Mouse (Mus musculus): ENCODE data around the gene Pgr. TPM values are rescaled to one million over a fixed set of nuclear protein-coding genes. Genes with fewer than 3 reads are reported as not detected.

Pgr gene
- 0.38 and 0.55 TPM in 2 replicates for polyA plus RNA-seq (2015; fragmentation: Nextera tagmentation; extraction: Ambion mirVana)

DNA sequence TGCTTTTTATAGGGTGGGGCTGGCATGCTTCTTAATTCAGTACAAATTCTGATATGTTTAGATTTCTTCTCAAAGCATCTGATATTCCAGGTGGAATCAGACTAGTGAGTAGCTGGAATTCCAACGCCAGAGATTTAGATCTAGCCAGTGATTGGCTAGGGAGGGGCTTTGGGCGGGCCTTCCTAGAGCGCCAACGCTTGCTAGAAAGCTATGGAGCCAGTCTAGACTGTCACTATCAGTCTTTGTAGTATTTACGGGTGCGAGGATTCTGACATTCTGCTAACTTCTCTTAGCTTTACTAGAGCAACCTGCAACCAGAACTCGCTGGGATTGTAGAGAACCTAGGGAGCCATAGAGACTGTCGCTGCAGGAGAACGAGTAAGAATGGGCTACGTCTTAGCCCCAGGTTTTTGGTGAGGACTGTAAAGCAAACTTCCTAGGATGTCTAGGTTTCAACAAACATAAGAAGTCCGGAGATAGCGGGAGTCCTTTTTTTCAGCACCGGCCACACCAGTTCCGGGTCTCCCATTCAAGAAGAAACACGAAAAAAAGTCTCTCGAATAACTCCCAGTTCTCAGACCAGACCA lies at the start of gene Pgr:
Gene Pgr, plus strand, starts transcription at position 218 of the 587 bp plus-strand sequence.
- H3K4me2 ChIP-seq (replicated peaks), result peak within 1 kb of the TSS; percentile 93
- H3K9me3 ChIP-seq (replicated peaks), result no peaks in the 10 kb centered on the region
- H3K27me3 ChIP-seq, result peaks cover 48% of the 10 kb centered on the region
- no peak for ATAC-seq (ENCODE audit: insufficient number of reproducible peaks, low FRiP score, low TSS enrichment, low read depth)
- no peak within 1 kb of the TSS for H3K9ac ChIP-seq
- H3K4me3 ChIP-seq (replicated peaks), result peak within 1 kb of the TSS; percentile 54
- H3K36me3 ChIP-seq, result no peaks in the 10 kb centered on the region
- no peak within 1 kb of the TSS for H3K27ac ChIP-seq (replicated peaks)
- under 1% methylated on average over 16 of the region's 16 CpGs for WGBS
- peaks cover 25% of the 10 kb centered on the region for H3K4me1 ChIP-seq

DNA sequence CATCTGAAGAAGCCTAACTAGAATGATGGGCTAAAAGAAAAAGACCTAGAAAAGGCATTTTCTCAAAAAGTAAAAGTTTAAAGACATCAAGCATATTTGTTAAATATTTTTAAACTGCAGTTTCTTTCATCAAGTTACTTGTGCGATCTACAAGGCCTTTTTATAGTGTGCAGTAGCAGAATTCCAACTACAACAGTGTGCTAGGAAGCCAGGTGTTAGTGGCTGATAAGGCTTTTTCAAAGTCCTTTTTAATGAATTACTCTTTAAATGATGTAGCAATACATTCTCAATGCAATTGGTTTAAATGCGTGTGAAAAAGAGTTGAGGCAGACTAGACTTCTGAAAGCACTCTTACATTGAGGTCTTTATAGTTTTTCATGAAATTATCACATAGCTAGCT lies 42.2 kb upstream of the Pgr start:
- H3K9me3 ChIP-seq (replicated peaks), result no peaks in the 10 kb centered on the region
- no peak overlapping the region for H3K9ac ChIP-seq
- no peak overlapping the region for H3K4me3 ChIP-seq (replicated peaks)
- no peaks in the 10 kb centered on the region for H3K4me1 ChIP-seq
- ATAC-seq (ENCODE audit: insufficient number of reproducible peaks, low FRiP score, low TSS enrichment, low read depth), result no peak
- whole genome bisulfite sequencing, result 88% methylated on average over 2 of the region's 2 CpGs
- H3K4me2 ChIP-seq (replicated peaks), result no peak overlapping the region
- no peak overlapping the region for H3K27ac ChIP-seq (replicated peaks)
- no peaks in the 10 kb centered on the region for H3K36me3 ChIP-seq
- no peaks in the 10 kb centered on the region for H3K27me3 ChIP-seq

DNA sequence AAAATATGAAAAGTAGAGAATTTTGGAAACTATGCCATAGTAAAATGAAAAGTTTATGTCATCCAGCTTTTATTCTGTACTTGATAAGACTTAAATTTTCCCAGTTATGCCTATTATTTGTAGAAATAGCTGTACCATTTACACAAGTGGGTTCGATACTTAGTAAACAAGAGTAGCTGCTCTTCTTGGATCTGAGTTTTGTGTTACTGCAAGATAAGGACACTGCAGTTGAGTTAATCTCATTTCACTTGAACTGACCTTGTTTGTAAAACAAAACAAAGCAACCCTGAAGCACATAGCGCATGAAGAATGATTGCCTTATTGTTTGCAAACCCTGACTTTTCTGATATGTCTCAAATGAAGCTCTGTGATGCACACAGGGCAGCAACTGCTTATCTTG lies 31.1 kb upstream of the Pgr start:
- H3K4me1 ChIP-seq, result no peaks in the 10 kb centered on the region
- no peaks in the 10 kb centered on the region for H3K36me3 ChIP-seq
- no peak for ATAC-seq (ENCODE audit: insufficient number of reproducible peaks, low FRiP score, low TSS enrichment, low read depth)
- H3K9ac ChIP-seq, result no peak overlapping the region
- no peak overlapping the region for H3K4me2 ChIP-seq (replicated peaks)
- H3K4me3 ChIP-seq (replicated peaks), result no peak overlapping the region
- H3K27ac ChIP-seq (replicated peaks), result no peak overlapping the region
- H3K9me3 ChIP-seq (replicated peaks), result no peaks in the 10 kb centered on the region
- 87% methylated on average over 2 of the region's 2 CpGs for WGBS
- H3K27me3 ChIP-seq, result no peaks in the 10 kb centered on the region

DNA sequence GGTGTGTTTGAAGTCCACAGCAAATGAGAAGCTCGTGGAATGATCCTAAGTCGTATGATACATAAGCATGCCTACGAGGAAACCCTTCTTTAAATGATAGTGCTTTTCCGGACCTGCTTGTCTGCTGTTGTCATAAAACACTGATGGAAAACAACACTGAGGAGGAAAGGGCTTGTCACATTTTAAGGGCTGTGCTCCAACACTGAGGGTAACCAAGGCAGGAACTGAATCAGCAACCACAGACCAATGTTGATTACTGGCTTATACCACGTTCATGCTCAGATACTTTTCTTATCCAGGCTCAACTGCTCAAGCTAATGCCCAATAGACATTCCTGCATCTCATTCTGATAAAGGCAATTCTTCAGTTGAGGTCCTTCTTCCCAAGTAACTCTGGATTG lies 4.4 kb upstream of the Pgr start:
- peaks cover 22% of the 10 kb centered on the region for H3K27me3 ChIP-seq
- no peak overlapping the region for H3K4me3 ChIP-seq (replicated peaks)
- no peak for ATAC-seq (ENCODE audit: insufficient number of reproducible peaks, low FRiP score, low TSS enrichment, low read depth)
- H3K4me2 ChIP-seq (replicated peaks), result no peak overlapping the region
- H3K36me3 ChIP-seq, result no peaks in the 10 kb centered on the region
- no peak overlapping the region for H3K27ac ChIP-seq (replicated peaks)
- H3K9ac ChIP-seq, result no peak overlapping the region
- H3K9me3 ChIP-seq (replicated peaks), result no peaks in the 10 kb centered on the region
- peaks cover 7% of the 10 kb centered on the region for H3K4me1 ChIP-seq
- WGBS, result 73% methylated on average over 5 of the region's 5 CpGs

DNA sequence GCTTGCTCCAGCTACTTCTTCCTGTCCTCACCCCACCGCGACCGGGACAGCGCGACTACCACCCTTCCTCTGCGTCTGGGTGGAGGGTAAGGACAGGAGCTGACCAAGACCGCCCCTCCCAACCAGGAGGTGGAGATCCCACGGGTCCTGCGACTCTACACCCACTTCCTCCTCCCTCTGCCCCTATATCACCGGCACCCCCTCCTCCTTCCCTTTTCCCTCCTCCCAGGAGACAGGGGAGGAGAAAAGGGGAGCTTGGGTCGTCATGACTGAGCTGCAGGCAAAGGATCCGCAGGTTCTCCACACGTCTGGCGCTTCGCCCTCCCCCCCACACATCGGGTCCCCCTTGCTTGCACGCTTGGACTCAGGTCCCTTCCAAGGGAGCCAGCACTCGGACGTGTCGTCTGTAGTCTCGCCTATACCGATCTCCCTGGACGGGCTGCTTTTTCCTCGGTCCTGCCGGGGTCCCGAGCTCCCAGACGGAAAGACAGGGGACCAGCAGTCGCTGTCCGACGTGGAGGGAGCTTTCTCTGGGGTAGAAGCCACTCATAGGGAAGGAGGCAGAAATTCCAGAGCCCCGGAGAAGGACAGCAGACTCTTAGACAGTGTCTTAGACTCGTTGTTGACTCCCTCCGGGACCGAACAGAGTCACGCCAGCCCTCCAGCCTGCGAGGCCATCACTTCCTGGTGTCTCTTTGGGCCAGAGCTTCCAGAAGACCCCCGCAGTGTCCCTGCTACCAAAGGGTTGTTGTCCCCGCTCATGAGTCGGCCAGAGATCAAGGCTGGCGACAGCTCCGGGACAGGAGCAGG lies 775 bp downstream of the Pgr start:
- peaks cover 48% of the 10 kb centered on the region for H3K27me3 ChIP-seq
- peak overlapping the region; percentile 93 for H3K4me2 ChIP-seq (replicated peaks)
- no peak overlapping the region for H3K27ac ChIP-seq (replicated peaks)
- peak overlapping the region; percentile 54 for H3K4me3 ChIP-seq (replicated peaks)
- H3K9ac ChIP-seq, result no peak overlapping the region
- peaks cover 25% of the 10 kb centered on the region for H3K4me1 ChIP-seq
- no peaks in the 10 kb centered on the region for H3K36me3 ChIP-seq
- under 1% methylated on average over 41 of the region's 41 CpGs for WGBS
- no peaks in the 10 kb centered on the region for H3K9me3 ChIP-seq (replicated peaks)
- ATAC-seq (ENCODE audit: insufficient number of reproducible peaks, low FRiP score, low TSS enrichment, low read depth), result no peak

DNA sequence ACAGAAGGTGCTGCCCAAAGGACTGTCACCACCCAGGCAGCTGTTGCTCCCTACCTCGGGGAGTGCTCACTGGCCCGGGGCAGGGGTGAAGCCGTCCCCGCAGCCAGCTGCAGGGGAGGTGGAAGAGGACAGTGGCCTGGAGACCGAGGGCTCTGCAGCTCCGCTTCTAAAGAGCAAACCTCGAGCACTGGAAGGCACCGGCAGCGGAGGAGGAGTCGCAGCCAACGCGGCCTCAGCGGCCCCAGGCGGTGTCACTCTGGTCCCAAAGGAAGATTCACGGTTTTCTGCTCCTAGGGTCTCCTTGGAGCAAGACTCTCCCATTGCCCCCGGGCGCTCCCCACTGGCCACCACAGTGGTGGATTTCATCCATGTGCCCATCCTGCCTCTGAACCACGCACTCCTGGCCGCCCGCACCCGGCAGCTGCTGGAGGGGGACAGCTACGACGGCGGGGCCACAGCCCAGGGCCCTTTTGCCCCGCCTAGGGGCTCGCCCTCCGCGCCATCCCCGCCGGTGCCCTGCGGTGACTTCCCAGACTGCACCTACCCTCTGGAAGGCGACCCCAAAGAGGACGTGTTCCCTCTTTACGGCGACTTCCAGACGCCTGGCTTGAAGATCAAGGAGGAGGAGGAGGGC lies 1.5 kb downstream of the Pgr start:
- H3K4me3 ChIP-seq (replicated peaks), result peak overlapping the region; percentile 54
- H3K27ac ChIP-seq (replicated peaks), result no peak overlapping the region
- H3K27me3 ChIP-seq, result peaks cover 48% of the 10 kb centered on the region
- peak overlapping the region; percentile 23; the same call in 1 of the 2 replicates for H3K9ac ChIP-seq
- peak overlapping the region; percentile 93 for H3K4me2 ChIP-seq (replicated peaks)
- ATAC-seq (ENCODE audit: insufficient number of reproducible peaks, low FRiP score, low TSS enrichment, low read depth), result peak; percentile 32
- WGBS, result 1% methylated on average over 28 of the region's 36 CpGs
- no peaks in the 10 kb centered on the region for H3K36me3 ChIP-seq
- H3K9me3 ChIP-seq (replicated peaks), result no peaks in the 10 kb centered on the region
- H3K4me1 ChIP-seq, result peaks cover 25% of the 10 kb centered on the region

DNA sequence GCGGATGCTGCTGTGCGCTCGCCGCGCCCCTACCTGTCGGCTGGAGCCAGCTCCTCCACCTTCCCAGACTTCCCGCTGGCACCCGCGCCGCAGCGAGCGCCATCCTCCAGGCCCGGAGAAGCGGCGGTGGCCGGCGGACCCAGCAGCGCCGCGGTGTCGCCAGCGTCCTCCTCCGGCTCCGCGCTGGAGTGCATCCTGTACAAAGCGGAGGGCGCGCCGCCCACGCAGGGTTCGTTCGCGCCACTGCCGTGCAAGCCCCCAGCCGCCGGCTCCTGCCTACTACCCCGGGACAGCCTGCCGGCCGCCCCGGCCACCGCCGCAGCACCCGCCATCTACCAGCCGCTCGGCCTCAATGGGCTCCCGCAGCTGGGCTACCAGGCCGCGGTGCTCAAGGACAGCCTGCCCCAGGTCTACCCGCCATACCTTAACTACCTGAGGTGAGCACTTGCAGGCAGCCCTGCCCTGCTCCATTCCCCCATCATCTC lies 2.1 kb downstream of the Pgr start:
- under 1% methylated on average over 48 of the region's 49 CpGs for WGBS
- no peaks in the 10 kb centered on the region for H3K9me3 ChIP-seq (replicated peaks)
- ATAC-seq (ENCODE audit: insufficient number of reproducible peaks, low FRiP score, low TSS enrichment, low read depth), result peak; percentile 60
- no peak overlapping the region for H3K27ac ChIP-seq (replicated peaks)
- peaks cover 48% of the 10 kb centered on the region for H3K27me3 ChIP-seq
- H3K9ac ChIP-seq, result peak overlapping the region; percentile 23
- H3K4me2 ChIP-seq (replicated peaks), result peak overlapping the region; percentile 93
- H3K4me3 ChIP-seq (replicated peaks), result peak overlapping the region; percentile 54
- no peaks in the 10 kb centered on the region for H3K36me3 ChIP-seq
- peaks cover 25% of the 10 kb centered on the region for H3K4me1 ChIP-seq

DNA sequence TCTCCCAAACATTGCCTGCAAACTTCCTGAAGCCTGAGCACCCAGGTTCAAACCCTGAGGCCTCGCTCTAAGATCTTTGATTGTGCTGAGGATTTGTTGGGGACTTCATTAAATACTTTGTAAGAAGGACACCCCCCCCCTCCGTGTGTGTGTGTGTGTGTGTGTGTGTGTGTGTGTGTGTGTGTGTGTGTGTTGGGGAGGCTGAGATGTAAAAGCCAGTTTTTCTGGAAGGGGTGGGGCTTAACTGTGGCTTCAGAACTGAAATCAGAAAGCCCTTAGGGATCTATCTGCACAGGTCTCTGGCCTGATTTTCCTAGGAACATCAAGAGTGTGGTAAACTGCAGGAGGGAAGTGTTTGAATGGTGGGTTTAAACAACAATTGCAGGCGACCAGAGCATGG lies 2.6 kb downstream of the Pgr start:
- Histone ChIP-seq H3K27me3 (peaks cover 47% of the 10 kb centered on the region), H3K9me3 (replicated peaks) (no peaks in the 10 kb centered on the region), H3K4me3 (replicated peaks) (peak overlapping the region; percentile 54), H3K4me2 (replicated peaks) (peak overlapping the region; percentile 93; the same call in 1 of the 2 replicates), H3K36me3 (no peaks in the 10 kb centered on the region), H3K4me1 (peaks cover 25% of the 10 kb centered on the region), H3K9ac (no peak overlapping the region), H3K27ac (replicated peaks) (no peak overlapping the region)
- ATAC-seq (ENCODE audit: insufficient number of reproducible peaks, low FRiP score, low TSS enrichment, low read depth), result no peak
- whole genome bisulfite sequencing, result 20% methylated on average over 3 of the region's 3 CpGs

DNA sequence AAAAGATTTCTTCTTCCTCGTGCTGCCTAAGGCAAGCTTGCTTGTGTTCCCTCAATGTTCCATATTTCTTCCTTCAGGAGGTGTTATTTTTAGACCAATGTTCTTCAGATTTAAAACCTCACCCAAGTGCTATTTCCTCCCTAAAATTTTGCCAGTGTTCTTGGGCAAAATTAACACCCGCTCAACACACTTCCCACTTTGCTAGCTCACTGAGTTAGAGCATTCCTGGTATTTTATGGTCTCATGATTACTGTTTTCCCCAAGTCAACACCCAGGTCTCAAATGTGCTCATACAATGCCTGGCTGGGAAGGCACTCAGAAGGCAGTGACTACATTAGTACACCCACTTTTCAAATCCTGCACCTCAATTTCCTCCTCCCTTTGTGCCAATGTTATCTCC lies 27.9 kb downstream of the Pgr start:
- Histone ChIP-seq H3K4me3 (replicated peaks) (no peak overlapping the region), H3K27ac (replicated peaks) (no peak overlapping the region), H3K9ac (no peak overlapping the region), H3K4me1 (no peaks in the 10 kb centered on the region), H3K4me2 (replicated peaks) (no peak overlapping the region), H3K9me3 (replicated peaks) (no peaks in the 10 kb centered on the region), H3K27me3 (no peaks in the 10 kb centered on the region), H3K36me3 (no peaks in the 10 kb centered on the region)
- WGBS, result 91% methylated on average over 2 of the region's 2 CpGs
- no peak for ATAC-seq (ENCODE audit: insufficient number of reproducible peaks, low FRiP score, low TSS enrichment, low read depth)

DNA sequence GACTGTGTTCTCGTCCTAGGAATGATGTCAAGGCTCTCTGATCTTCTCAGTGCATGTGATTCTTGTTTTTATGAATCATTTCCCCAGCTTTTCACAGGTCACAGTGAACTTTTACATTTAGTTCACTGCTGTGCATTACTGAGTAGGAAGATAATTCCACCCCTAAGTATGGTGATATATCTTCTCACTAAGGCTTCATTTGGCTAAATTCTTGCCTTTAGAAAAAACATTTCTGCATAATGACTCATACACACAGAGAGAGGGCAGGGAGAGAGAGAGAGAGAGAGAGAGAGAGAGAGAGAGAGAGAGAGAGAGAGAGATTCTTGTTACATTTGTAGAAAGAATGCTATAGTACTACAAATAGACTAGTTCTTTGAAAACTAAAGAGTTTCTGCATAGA lies 38.1 kb downstream of the Pgr start:
- H3K4me1 ChIP-seq, result no peaks in the 10 kb centered on the region
- 27% methylated on average over 1 of the region's 1 CpGs for whole genome bisulfite sequencing
- H3K9ac ChIP-seq, result no peak overlapping the region
- no peak overlapping the region for H3K4me3 ChIP-seq (replicated peaks)
- no peaks in the 10 kb centered on the region for H3K36me3 ChIP-seq
- H3K27me3 ChIP-seq, result no peaks in the 10 kb centered on the region
- ATAC-seq (ENCODE audit: insufficient number of reproducible peaks, low FRiP score, low TSS enrichment, low read depth), result no peak
- H3K27ac ChIP-seq (replicated peaks), result no peak overlapping the region
- H3K4me2 ChIP-seq (replicated peaks), result no peak overlapping the region
- no peaks in the 10 kb centered on the region for H3K9me3 ChIP-seq (replicated peaks)

DNA sequence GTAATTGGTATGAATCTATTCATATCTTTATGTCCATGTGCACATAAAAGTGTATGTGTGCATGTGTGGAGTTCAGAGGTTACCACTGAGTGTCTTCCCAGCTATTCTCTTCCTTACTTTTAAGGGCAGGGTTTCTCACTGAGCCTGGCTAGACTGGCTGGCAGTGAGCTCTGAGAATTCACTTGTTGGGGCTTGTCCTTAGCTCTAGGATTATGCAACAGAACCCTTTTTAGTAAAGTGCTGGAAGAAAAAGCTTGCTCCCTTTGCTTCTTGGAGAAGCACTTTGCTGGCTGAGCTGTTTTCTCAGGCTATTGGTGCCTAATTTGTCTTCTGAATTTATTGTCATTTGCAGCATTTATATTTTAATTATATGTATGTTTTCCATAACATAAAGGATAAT lies 53.7 kb downstream of the Pgr start:
- no peaks in the 10 kb centered on the region for H3K9me3 ChIP-seq (replicated peaks)
- H3K36me3 ChIP-seq, result no peaks in the 10 kb centered on the region
- H3K27ac ChIP-seq (replicated peaks), result no peak overlapping the region
- H3K9ac ChIP-seq, result no peak overlapping the region
- ATAC-seq (ENCODE audit: insufficient number of reproducible peaks, low FRiP score, low TSS enrichment, low read depth), result no peak
- no peaks in the 10 kb centered on the region for H3K27me3 ChIP-seq
- no peak overlapping the region for H3K4me2 ChIP-seq (replicated peaks)
- no peaks in the 10 kb centered on the region for H3K4me1 ChIP-seq
- H3K4me3 ChIP-seq (replicated peaks), result no peak overlapping the region
